In the genomic region with DNA sequence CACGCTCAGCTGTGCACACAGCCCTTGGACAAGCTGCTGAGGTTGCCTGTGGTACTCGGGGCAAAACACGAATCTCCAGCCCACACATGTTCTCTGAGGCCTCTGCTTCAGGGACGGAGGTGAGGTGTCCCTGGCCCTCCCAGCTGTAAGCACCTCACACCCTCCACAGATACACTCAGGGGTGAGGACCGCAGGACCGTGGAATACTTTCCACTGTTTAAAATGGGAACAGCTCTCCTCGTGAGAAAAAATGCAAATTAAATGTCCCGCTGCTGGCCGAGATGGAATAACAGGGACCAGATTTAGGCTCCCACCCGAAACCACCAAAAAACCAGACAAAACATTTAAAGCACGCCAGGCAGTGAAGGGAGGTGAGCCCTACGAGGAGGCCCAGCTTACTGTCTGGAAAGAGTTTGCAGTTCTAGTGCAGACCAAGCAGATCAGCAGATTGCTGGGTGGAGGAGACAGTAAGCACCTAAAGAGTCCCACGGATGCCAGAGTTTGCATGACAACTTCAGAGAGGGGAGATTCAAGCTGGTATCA, we compare ENCODE assay signal across 9 mouse cellular contexts. TPM values are rescaled to one million over a fixed set of nuclear protein-coding genes. Genes with fewer than 3 reads are reported as not detected.
DNase-seq lines count a peak whose midpoint lies in the region; ATAC-seq and TF ChIP-seq lines count a peak whose summit lies in the region.
"Had no signal": no experiment of that assay in that cellular context is flagged by ENCODE, and none has a peak within 500 bp of the region (broad histone marks: within the 10 kb centered on the region; RNA-seq: fewer than 3 reads in every experiment).

No protein-coding gene starts in this region.

- peaks cover 33% of the 10 kb centered on the region for H3K4me1 ChIP-seq in intestine, embryonic 15.5 days (replicated peaks)
- H3K4me1 ChIP-seq in neural tube, embryonic 14.5 days (ENCODE audit: control insufficient read depth, insufficient read depth, low read length): peaks cover 17% of the 10 kb centered on the region

- no peaks in the 10 kb centered on the region for H3K9me3 ChIP-seq in intestine, embryonic 15.5 days
- H3K9me3 ChIP-seq in neural tube, embryonic 14.5 days (ENCODE audit: control insufficient read depth, low read length): no peaks in the 10 kb centered on the region

- H3K4me2 ChIP-seq in intestine, embryonic 15.5 days (replicated peaks): peak overlapping the region; percentile 40
- H3K4me2 ChIP-seq in neural tube, embryonic 14.5 days (ENCODE audit: low read depth, low read length): no peak overlapping the region

- H3K4me3 ChIP-seq in left cerebral cortex, adult 2 months: no peak overlapping the region
- no peak overlapping the region for H3K4me3 ChIP-seq in intestine, embryonic 15.5 days (replicated peaks)
- H3K4me3 ChIP-seq in neural tube, embryonic 14.5 days (ENCODE audit: low read depth, low read length): no peak overlapping the region

- no peak overlapping the region for H3K9ac ChIP-seq in intestine, embryonic 15.5 days
- no peak overlapping the region for H3K9ac ChIP-seq in neural tube, embryonic 14.5 days (replicated peaks; ENCODE audit: low read depth, low read length)

- intact Hi-C loops in left cerebral cortex, adult 2 months (cut with DNase I): loop anchor here (1.0 kb wide), 1 partner anchor 11 kb away; no protein-coding TSS in a partner anchor

- TF ChIP-seq CTCF in left cerebral cortex, adult 2 months (IDR thresholded peaks at IDR 0.05): no peak

- peak overlapping the region; percentile 72 for H3K27ac ChIP-seq in left cerebral cortex, adult 2 months
- peak overlapping the region; percentile 90 for H3K27ac ChIP-seq in intestine, embryonic 15.5 days
- H3K27ac ChIP-seq in neural tube, embryonic 14.5 days (ENCODE audit: low read depth, low read length): peak overlapping the region; percentile 80

- DNase-seq in left cerebral cortex, adult 2 months (ENCODE audit: extremely low spot score in 1 of 2, low spot score in 2 of 2): no peak
- DNase-seq in left cerebral cortex, adult 8-10 months (ENCODE audit: low spot score in 2 of 2): no peak
- peak; percentile 78 for DNase-seq in fibroblast of lung, adult 2 months (ENCODE audit: low read depth)
- DNase-seq in urinary bladder, postnatal 14 days (ENCODE audit: low spot score): no peak
- DNase-seq: spleen, adult 18-20 months had no signal

- WGBS in intestine, embryonic 15.5 days: 37% methylated on average over 13 of the region's 13 CpGs
- 25% methylated on average over 13 of the region's 13 CpGs for WGBS in neural tube, embryonic 14.5 days

- no peak for ATAC-seq in intestine, embryonic 15.5 days
- ATAC-seq in neural tube, embryonic 14.5 days (ENCODE audit: low read depth): no peak
- no peak for ATAC-seq in megakaryocyte-erythroid progenitor cell, adult 5-6 weeks (replicated peaks; ENCODE audit: low FRiP score, low TSS enrichment, poor library complexity, severe bottlenecking)

- H3K36me3 ChIP-seq in intestine, embryonic 15.5 days: no peaks in the 10 kb centered on the region
- H3K36me3 ChIP-seq in neural tube, embryonic 14.5 days (ENCODE audit: control insufficient read depth, insufficient read depth, low read length): no peaks in the 10 kb centered on the region

- no peaks in the 10 kb centered on the region for H3K27me3 ChIP-seq in intestine, embryonic 15.5 days (replicated peaks)
- no peaks in the 10 kb centered on the region for H3K27me3 ChIP-seq in neural tube, embryonic 14.5 days (ENCODE audit: control insufficient read depth, insufficient read depth, low read length)

RNA-seq across cellular contexts. Expression of gene Gli2, which starts 19.2 kb away (rescaled TPM):
- 1 to 10 TPM; 3.4 TPM for total RNA-seq in left cerebral cortex, adult 2 months (2021)
- total RNA-seq in left cerebral cortex, adult 8-10 months (2022): 1 to 10 TPM; 3.0 to 3.9 (median 3.4) TPM
- 7.2 and 7.4 TPM in 2 replicates for polyA plus RNA-seq in intestine, embryonic 15.5 days (2015; fragmentation: Nextera tagmentation; extraction: Ambion mirVana)
- 1.5 and 1.8 TPM in 2 replicates for polyA plus RNA-seq in neural tube, embryonic 14.5 days (2014; fragmentation: Nextera tagmentation; extraction: Ambion mirVana)
- not detected in 2 replicates for total RNA-seq in megakaryocyte-erythroid progenitor cell, adult 5-6 weeks (2014; fragmentation: Nextera tagmentation)
- not detected in 2 replicates for total RNA-seq in megakaryocyte-erythroid progenitor cell, adult 5-6 weeks (2017)
- total RNA-seq: liver, adult 2 months had no signal

Comparison
In these comparisons a context has a peak if more than half of its experiments do, and no peak if none do; other contexts are left out.
1. RNA of gene Gli2, which starts 19.2 kb away (total RNA-seq): 3.0 to 3.9 TPM in left cerebral cortex, adult 8-10 months and 3.4 TPM in left cerebral cortex, adult 2 months; not detected in megakaryocyte-erythroid progenitor cell, adult 5-6 weeks; every median in the first group is over 4 times any median in the second.
2. Peak in every context shown above with its lines, with median percentiles within 50 percentile points of each other: H3K27ac ChIP-seq.